Mouse (Mus musculus): ENCODE results near the gene Lce1a1.

DNA sequence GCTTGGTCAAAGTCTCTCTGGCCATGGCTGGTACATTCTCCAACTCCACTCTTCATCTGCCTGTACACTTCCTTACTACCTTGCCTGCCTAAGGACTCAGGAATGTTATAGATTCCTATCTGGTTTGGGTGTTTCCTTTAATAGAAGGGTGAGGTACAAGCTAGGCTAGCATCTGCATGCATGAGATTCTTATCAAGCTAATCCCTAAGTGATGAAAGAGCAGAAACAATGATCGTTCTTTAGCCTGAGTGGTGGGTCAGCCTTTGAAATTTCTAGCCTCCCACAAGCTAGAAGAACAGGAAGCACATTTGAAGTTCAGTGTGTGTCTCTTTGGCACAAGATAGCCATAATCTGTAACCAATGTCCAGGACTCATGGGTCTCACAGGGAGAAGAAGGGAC, 38.3 kb downstream of the Lce1a1 start:
- TF ChIP-seq GATA1 (IDR thresholded peaks at IDR 0.05; ENCODE audit: borderline replicate concordance, low read length) (no peak), FLI1 (IDR thresholded peaks at IDR 0.05; ENCODE audit: low read length) (no peak)
